Mouse (Mus musculus) left cerebral cortex, adult 2 months (tissue): ENCODE data around the gene Dusp16. TPM values are rescaled to one million over a fixed set of nuclear protein-coding genes. Genes with fewer than 3 reads are reported as not detected.

Experiments used
- DNase-seq, 2 experiments: peaks; one replicate each; pipeline ENCODE4 v3.0.0; 2021 to 2022; ENCODE audit warnings: low spot score in 2 of 2, mixed read lengths in 1 of 2; ENCODE audit errors: extremely low spot score in 1 of 2
- H3K27ac ChIP-seq: fragments of 200-600 bp; 2 replicates; pipeline ENCODE4 v1.8.1; 2022
- H3K4me3 ChIP-seq: fragments of 200-600 bp; 2 replicates; pipeline ENCODE4 v1.8.1; 2022
- CTCF ChIP-seq: fragments of 200-600 bp; IDR thresholded peaks from 2 replicates; pipeline ENCODE4 v1.8.1; 2022; ENCODE audit warnings: antibody characterized with exemption, mild to moderate bottlenecking, moderate library complexity
- intact Hi-C: fragments of 180-260 bp; cut with DNase I; formaldehyde crosslinking; loops from one replicate; pipeline ENCODE4 v1.15.1; 2025
- total RNA-seq, 2 experiments: library from RNA; stranded (reverse); gene quantifications; 2 replicates each; pipeline ENCODE4 v1.2.3; 2021

Dusp16 gene
- total RNA-seq, 2 experiments from 2014 or later: 9.9 to 11.2 TPM

- no peak for TF ChIP-seq CTCF
Observed at GRCm38 (mm10) chr6:134813066-134813465, 20.6 kb upstream of the Dusp16 start.

GRCm38 (mm10) chr6:134807794-134808193 is 15.4 kb upstream of the Dusp16 start:
- TF ChIP-seq CTCF: no peak
- no peak for DNase-seq
- Histone ChIP-seq H3K4me3 (no peak overlapping the region), H3K27ac (no peak overlapping the region)
- intact Hi-C loops: no loop called here

More at GRCm38 (mm10) chr6:134813066-134813465, 20.6 kb upstream of the Dusp16 start:
- intact Hi-C loops: no loop called here
- Histone ChIP-seq H3K4me3 (no peak overlapping the region), H3K27ac (no peak overlapping the region)
- DNase-seq: no peak

- intact Hi-C loops: no loop called here
- TF ChIP-seq CTCF: no peak
- H3K27ac ChIP-seq: no peak overlapping the region
- H3K4me3 ChIP-seq: no peak overlapping the region
- no peak for DNase-seq
Observed at GRCm38 (mm10) chr6:134807091-134807490, 14.7 kb upstream of the Dusp16 start.

DNA sequence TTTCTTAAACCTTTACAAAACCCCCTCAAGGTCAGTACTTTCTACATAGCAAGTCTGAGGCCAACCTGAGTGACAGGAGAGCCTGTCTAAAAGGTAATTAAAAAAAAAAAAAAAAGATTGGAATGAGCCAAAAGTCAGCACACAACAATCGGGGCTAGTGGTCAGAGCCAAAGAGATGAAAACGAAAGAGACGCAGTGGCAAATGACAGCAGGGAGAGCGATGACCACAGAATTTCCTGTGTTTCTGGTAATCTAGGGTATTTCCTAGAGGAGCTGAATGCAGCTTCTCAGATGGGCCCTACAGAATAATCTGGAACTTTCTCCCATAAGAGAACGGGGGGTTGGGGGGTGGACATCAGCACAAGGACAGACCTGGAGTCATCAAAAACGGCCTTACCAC is 13.7 kb upstream of the Dusp16 start:
- H3K27ac ChIP-seq: no peak overlapping the region
- no peak for DNase-seq
- intact Hi-C loops: no loop called here
- TF ChIP-seq CTCF: no peak
- H3K4me3 ChIP-seq: no peak overlapping the region

- no peak for TF ChIP-seq CTCF
- intact Hi-C loops: no loop called here
- no peak overlapping the region for H3K4me3 ChIP-seq
- DNase-seq: no peak
- no peak overlapping the region for H3K27ac ChIP-seq
Observed at GRCm38 (mm10) chr6:134804736-134805277, 12.4 kb upstream of the Dusp16 start.

DNA sequence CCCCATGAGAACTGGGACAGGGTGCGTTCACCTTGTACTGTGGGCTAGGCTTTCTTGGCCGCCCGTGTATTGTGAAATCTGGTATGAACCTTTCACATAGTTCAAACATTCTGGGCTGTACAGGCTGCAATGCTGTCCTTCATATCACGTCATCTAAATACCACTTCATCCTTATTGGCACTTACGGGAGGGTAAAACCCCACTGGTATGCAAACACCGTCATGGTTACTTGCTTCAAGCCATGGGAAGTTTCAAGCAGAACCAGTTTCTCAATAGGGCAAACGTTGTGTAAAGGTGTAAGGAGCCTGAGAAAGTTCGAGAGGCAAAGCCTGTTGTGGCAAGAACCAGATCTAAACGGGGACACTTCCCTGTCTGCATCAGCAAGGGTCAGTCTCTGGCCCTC is 10.2 kb upstream of the Dusp16 start:
- Histone ChIP-seq H3K27ac (no peak overlapping the region), H3K4me3 (no peak overlapping the region)
- no peak for TF ChIP-seq CTCF
- intact Hi-C loops: no loop called here
- DNase-seq: no peak

GRCm38 (mm10) chr6:134801483-134801882 is 9.1 kb upstream of the Dusp16 start:
- DNase-seq: no peak
- no peak overlapping the region for H3K27ac ChIP-seq
- no peak overlapping the region for H3K4me3 ChIP-seq
- intact Hi-C loops: no loop called here
- TF ChIP-seq CTCF: no peak

DNA sequence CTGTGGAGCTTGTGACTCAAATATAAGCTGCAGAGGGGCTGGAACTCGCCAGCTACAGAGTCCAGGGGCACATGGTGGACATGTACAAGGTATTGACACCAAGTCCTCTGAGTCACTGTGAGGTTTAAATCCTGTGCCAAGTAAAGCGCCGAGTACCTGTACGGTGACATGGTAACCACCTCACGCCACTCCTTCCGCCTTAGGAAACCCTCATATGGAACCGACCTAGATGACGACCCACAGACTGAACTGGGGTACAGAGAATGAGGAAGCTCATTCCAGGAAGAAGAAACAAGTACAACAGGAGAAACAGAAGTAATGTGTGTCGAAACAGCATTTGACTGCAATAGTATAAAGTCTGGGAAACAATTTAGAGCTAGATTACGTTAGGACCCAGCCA is 3.9 kb upstream of the Dusp16 start:
- Histone ChIP-seq H3K4me3 (no peak overlapping the region), H3K27ac (no peak overlapping the region)
- intact Hi-C loops: no loop called here
- DNase-seq: no peak
- TF ChIP-seq CTCF: no peak

- peak; percentile 77 to 81 for DNase-seq
- peak overlapping the region; percentile 42; the same call in 1 of the 2 replicates for H3K27ac ChIP-seq
- TF ChIP-seq CTCF: peak; percentile 94
- H3K4me3 ChIP-seq: peak overlapping the region; percentile 24; the same call in 1 of the 2 replicates
- intact Hi-C loops: loop anchor here (1.0 to 5.0 kb wide), 3 partner anchors 37 to 135 kb away; partner anchors contain the start of gene Crebl2
Observed at GRCm38 (mm10) chr6:134793911-134794520, 1.6 kb upstream of the Dusp16 start.

- intact Hi-C loops: loop anchor here (2.0 to 5.0 kb wide), 2 partner anchors 38 to 76 kb away; partner anchors contain the start of gene Crebl2
- DNase-seq: peak in 1 of 2 experiments; percentile 10
- Histone ChIP-seq H3K27ac (peak overlapping the region; percentile 79; the same call in 1 of the 2 replicates), H3K4me3 (peak overlapping the region; percentile 81)
- TF ChIP-seq CTCF: no peak
Observed at GRCm38 (mm10) chr6:134793046-134793806, 801 bp upstream of the Dusp16 start.

GRCm38 (mm10) chr6:134791251-134792118 is 940 bp downstream of the Dusp16 start:
- intact Hi-C loops: loop anchor here (1.0 to 5.0 kb wide), 3 partner anchors 39 to 129 kb away; partner anchors contain the start of genes Cdkn1b and Crebl2
- Histone ChIP-seq H3K27ac (peak overlapping the region; percentile 53; the same call in 1 of the 2 replicates), H3K4me3 (peak overlapping the region; percentile 60)
- no peak for TF ChIP-seq CTCF
- peak; percentile 17 to 19 for DNase-seq
